ENCODE assay signal across 11 mouse cellular contexts in genomic region chr12:103189771-103190170, GRCm38 (mm10). TPM values are rescaled to one million over a fixed set of nuclear protein-coding genes. Genes with fewer than 3 reads are reported as not detected.
A peak's percentile ranks its signal among the peaks of the same experiment; 100 is the strongest.
DNase-seq lines count a peak whose midpoint lies in the region; ATAC-seq and TF ChIP-seq lines count a peak whose summit lies in the region.
"Had no signal": no experiment of that assay in that cellular context is flagged by ENCODE, and none has a peak within 500 bp of the region (broad histone marks: within the 10 kb centered on the region; RNA-seq: fewer than 3 reads in every experiment).

No protein-coding gene starts in this region.

- no peaks in the 10 kb centered on the region for H3K27me3 ChIP-seq in neural tube, embryonic 14.5 days (ENCODE audit: control insufficient read depth, insufficient read depth, low read length)
- no peaks in the 10 kb centered on the region for H3K27me3 ChIP-seq in intestine, postnatal 0 days (replicated peaks; ENCODE audit: control insufficient read depth, insufficient read depth, low read length)

- no peaks in the 10 kb centered on the region for H3K9me3 ChIP-seq in neural tube, embryonic 14.5 days (ENCODE audit: control insufficient read depth, low read length)
- H3K9me3 ChIP-seq in intestine, postnatal 0 days (ENCODE audit: control insufficient read depth), result no peaks in the 10 kb centered on the region

- 52% methylated on average over 12 of the region's 12 CpGs for WGBS in neural tube, embryonic 14.5 days
- 75% methylated on average over 12 of the region's 12 CpGs for WGBS in intestine, postnatal 0 days

- no peak overlapping the region for H3K27ac ChIP-seq in neural tube, embryonic 14.5 days (ENCODE audit: low read depth, low read length)
- no peak overlapping the region for H3K27ac ChIP-seq in left cerebral cortex, adult 2 months
- no peak overlapping the region for H3K27ac ChIP-seq in intestine, postnatal 0 days (ENCODE audit: low read depth, low read length)
- H3K27ac ChIP-seq: liver, embryonic 14.5 days had no signal

- H3K36me3 ChIP-seq in neural tube, embryonic 14.5 days (ENCODE audit: control insufficient read depth, insufficient read depth, low read length), result no peaks in the 10 kb centered on the region
- H3K36me3 ChIP-seq in intestine, postnatal 0 days (ENCODE audit: control insufficient read depth, insufficient read depth), result no peaks in the 10 kb centered on the region

- no peak for TF ChIP-seq CTCF in left cerebral cortex, adult 2 months (IDR thresholded peaks at IDR 0.05)
- no peak for TF ChIP-seq CTCF in intestine, postnatal 0 days (IDR thresholded peaks at IDR 0.05; ENCODE audit: low read depth)

- H3K4me1 ChIP-seq in neural tube, embryonic 14.5 days (ENCODE audit: control insufficient read depth, insufficient read depth, low read length), result no peaks in the 10 kb centered on the region
- no peaks in the 10 kb centered on the region for H3K4me1 ChIP-seq in intestine, postnatal 0 days (replicated peaks; ENCODE audit: control insufficient read depth, insufficient read depth, low read length)

- 0 out of 2 replicates have a peak, but pooled peaks have one; percentile 13 for ATAC-seq in neural tube, embryonic 14.5 days (ENCODE audit: low read depth)
- ATAC-seq in intestine, postnatal 0 days, result no peak

- intact Hi-C loops in left cerebral cortex, adult 2 months (cut with DNase I), result loop anchor here (5.0 kb wide), 1 partner anchor 53 kb away; the partner anchor contains the start of gene Prima1

- H3K4me2 ChIP-seq in neural tube, embryonic 14.5 days (ENCODE audit: low read depth, low read length), result no peak overlapping the region
- H3K4me2 ChIP-seq in intestine, postnatal 0 days (replicated peaks; ENCODE audit: low read depth), result no peak overlapping the region

- H3K4me3 ChIP-seq in neural tube, embryonic 14.5 days (ENCODE audit: low read depth, low read length), result no peak overlapping the region
- H3K4me3 ChIP-seq in left cerebral cortex, adult 2 months, result no peak overlapping the region
- no peak overlapping the region for H3K4me3 ChIP-seq in intestine, postnatal 0 days (ENCODE audit: low read depth, low read length)

- DNase-seq in cerebellum, adult 11-12 months, result peak; percentile 28
- no peak for DNase-seq in cerebellum, adult 11 months
- DNase-seq in neural tube, embryonic 10.5 days (ENCODE audit: extremely low spot score, low spot score), result no peak
- DNase-seq in left cerebral cortex, adult 2 months (ENCODE audit: extremely low spot score in 1 of 2, low spot score in 2 of 2), result peak; percentile 70 to 76
- no peak for DNase-seq in retina, postnatal 1 day
- DNase-seq in kidney, postnatal 36 days, result no peak
- DNase-seq: gastrocnemius, postnatal 36 days; kidney, adult 8-10 months had no signal

- no peak overlapping the region for H3K9ac ChIP-seq in neural tube, embryonic 14.5 days (replicated peaks; ENCODE audit: low read depth, low read length)
- no peak overlapping the region for H3K9ac ChIP-seq in intestine, postnatal 0 days (ENCODE audit: low read depth, low read length)
- H3K9ac ChIP-seq: liver, embryonic 14.5 days had no signal

RNA-seq across cellular contexts. Expression of gene Prima1, which starts 52.2 kb away (rescaled TPM):
- polyA plus RNA-seq in neural tube, embryonic 14.5 days (2014; fragmentation: Nextera tagmentation; extraction: Ambion mirVana), result 1.6 and 2.4 TPM in 2 replicates
- total RNA-seq in left cerebral cortex, adult 2 months (2021), result 1 to 10 TPM; 4.2 to 6.1 TPM
- polyA plus RNA-seq in intestine, postnatal 0 days (2015; fragmentation: Nextera tagmentation; extraction: Ambion mirVana), result 0.44 and 0.51 TPM in 2 replicates
- polyA plus RNA-seq: liver, embryonic 14.5 days had no signal

Comparison
In these comparisons a context has a peak if more than half of its experiments do, and no peak if none do; other contexts are left out.
1. DNase-seq: peak in cerebellum, adult 11-12 months (single experiment) and left cerebral cortex, adult 2 months (2 of 2); none in cerebellum, adult 11 months (single experiment), neural tube, embryonic 10.5 days (single experiment), retina, postnatal 1 day (single experiment) and kidney, postnatal 36 days (0 of 2).